Mouse (Mus musculus) myocyte (in vitro differentiated cells): ENCODE data around the gene Fbxl14. TPM values are rescaled to one million over a fixed set of nuclear protein-coding genes. Genes with fewer than 3 reads are reported as not detected.

Experiments used
- polyA plus RNA-seq: library from polyadenylated mRNA; unstranded; fragments of >200 nt; fragmentation: generic; extraction: Trizol; gene quantifications from one replicate; pipeline ENCODE4 v1.2.1, GENCODE M21; 2012; ENCODE audit warnings: missing spikeins

The Fbxl14 gene
- polyA plus RNA-seq, 1 experiment, result 13.1 TPM

Other genes with a start within 250 kb of the Fbxl14 start
- gene Cacna2d4, start 243.1 kb upstream of the Fbxl14 start, polyA plus RNA-seq, result not detected
- gene Lrtm2, start 148.9 kb upstream of the Fbxl14 start, polyA plus RNA-seq, result 0.06 TPM
- gene Adipor2, start 62.0 kb upstream of the Fbxl14 start, polyA plus RNA-seq, result 47.9 TPM
- 0.04 TPM for gene Wnt5b, start 64.7 kb downstream of the Fbxl14 start, polyA plus RNA-seq